Mouse (Mus musculus) CD4-positive helper T cell, adult 2 months (primary cell): Measurements from ENCODE around the gene Psmb8.
A peak's percentile ranks its signal among the peaks of the same experiment; 100 is the strongest.

Experiments used
- DNase-seq: peaks from one replicate; pipeline ENCODE4 v3.0.0-alpha.2; 2012; ENCODE audit warnings: low read depth, missing footprints, low spot score

The Psmb8 gene

GRCm38 (mm10) chr17:34196941-34197894 is at the start of gene Psmb8:
TSS of gene Psmb8 (plus strand) at chr17:34197721.
- DNase-seq = peak; percentile 92

GRCm38 (mm10) chr17:34152923-34153322 is 44.6 kb upstream of the Psmb8 start, which contains the start of gene H2-DMb1:
TSS of gene H2-DMb1 (plus strand) at chr17:34153072.
- DNase-seq = peak; percentile 63

GRCm38 (mm10) chr17:34155534-34155933 is 42.0 kb upstream of the Psmb8 start:
- DNase-seq = no peak

- peak; percentile 68 for DNase-seq
Measured at GRCm38 (mm10) chr17:34164202-34164895, 33.2 kb upstream of the Psmb8 start.

GRCm38 (mm10) chr17:34165033-34165730 is 32.3 kb upstream of the Psmb8 start:
- DNase-seq = peak; percentile 57

- DNase-seq = peak; percentile 75
Measured at GRCm38 (mm10) chr17:34169279-34169678, 28.2 kb upstream of the Psmb8 start.

GRCm38 (mm10) chr17:34170487-34170876 is 27.0 kb upstream of the Psmb8 start:
- no peak for DNase-seq

GRCm38 (mm10) chr17:34170877-34171498 is 26.5 kb upstream of the Psmb8 start:
- DNase-seq = peak; percentile 96

- DNase-seq = no peak
Measured at GRCm38 (mm10) chr17:34172528-34172927, 25.0 kb upstream of the Psmb8 start.

GRCm38 (mm10) chr17:34174075-34174474 is 23.4 kb upstream of the Psmb8 start:
- no peak for DNase-seq

- DNase-seq = peak; percentile 66
Measured at GRCm38 (mm10) chr17:34177179-34177578, 20.3 kb upstream of the Psmb8 start.

GRCm38 (mm10) chr17:34179019-34179418 is 18.5 kb upstream of the Psmb8 start:
- DNase-seq = no peak

- DNase-seq = no peak
Measured at GRCm38 (mm10) chr17:34179913-34180859, 17.3 kb upstream of the Psmb8 start.

- DNase-seq = no peak
Measured at GRCm38 (mm10) chr17:34183564-34184219, 13.8 kb upstream of the Psmb8 start.

GRCm38 (mm10) chr17:34185526-34185925 is 12.0 kb upstream of the Psmb8 start:
- DNase-seq = no peak

- DNase-seq = no peak
Measured at GRCm38 (mm10) chr17:34186885-34187260, 10.6 kb upstream of the Psmb8 start.

GRCm38 (mm10) chr17:34187261-34187916 is 10.1 kb upstream of the Psmb8 start, which contains the start of the genes Tap1 and Psmb9:
TSS of gene Tap1 (plus strand) at chr17:34187553.
TSS of gene Psmb9 (minus strand) at chr17:34187764.
- peak; percentile 99 for DNase-seq

GRCm38 (mm10) chr17:34188010-34188409 is 9.5 kb upstream of the Psmb8 start:
- DNase-seq = peak; percentile 49

- no peak for DNase-seq
Measured at GRCm38 (mm10) chr17:34188986-34189385, 8.5 kb upstream of the Psmb8 start.
